21 mouse cellular contexts compared by ENCODE assay signal in the genomic region with DNA sequence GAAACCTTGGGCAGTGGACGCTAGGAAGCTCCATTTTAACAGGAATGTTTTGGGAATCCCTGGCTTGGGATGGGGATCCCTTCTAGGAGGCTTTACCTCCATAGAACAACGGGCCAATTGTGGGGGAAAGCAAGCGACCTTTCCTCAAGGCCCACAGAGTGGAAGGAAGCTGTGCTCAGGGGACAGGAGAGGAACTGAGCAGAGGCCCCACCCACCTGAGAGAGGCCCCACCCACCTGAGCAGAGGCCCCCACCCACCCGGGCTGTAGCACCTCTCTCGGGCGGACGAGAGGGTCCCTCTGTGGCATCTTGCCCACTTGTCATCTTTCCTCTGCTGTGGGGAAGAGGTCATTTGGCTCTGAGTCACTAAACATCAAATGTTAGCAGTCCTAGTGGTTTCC. TPM values are rescaled to one million over a fixed set of nuclear protein-coding genes. Genes with fewer than 3 reads are reported as not detected.
DNase-seq lines count a peak whose midpoint lies in the region; ATAC-seq and TF ChIP-seq lines count a peak whose summit lies in the region.
"Had no signal": no experiment of that assay in that cellular context is flagged by ENCODE, and none has a peak within 500 bp of the region (broad histone marks: within the 10 kb centered on the region; RNA-seq: fewer than 3 reads in every experiment).

No protein-coding gene starts in this region.

- H3K27ac ChIP-seq in lung, embryonic 15.5 days = no peak overlapping the region
- H3K27ac ChIP-seq in MEL (ENCODE audit: control insufficient read depth, low read depth, low read length) = no peak overlapping the region
- H3K27ac ChIP-seq in kidney, embryonic 16.5 days (ENCODE audit: low read length) = no peak overlapping the region
- H3K27ac ChIP-seq: heart, adult 2 months; heart, embryonic 15.5 days; hindbrain, embryonic 10.5 days; hindbrain, embryonic 14.5 days; intestine, embryonic 15.5 days had no signal

- H3K79me2 ChIP-seq in MEL (ENCODE audit: control insufficient read depth, insufficient read depth, low read length, poor library complexity) = no peaks in the 10 kb centered on the region

- no peaks in the 10 kb centered on the region for H3K36me3 ChIP-seq in lung, embryonic 15.5 days
- H3K36me3 ChIP-seq in MEL (ENCODE audit: control insufficient read depth in 1 of 2, insufficient read depth in 2 of 2, low read length in 2 of 2) = no peaks in the 10 kb centered on the region; a peak in 1 of 4 replicates
- no peaks in the 10 kb centered on the region for H3K36me3 ChIP-seq in kidney, embryonic 16.5 days (ENCODE audit: insufficient read depth, low read length)
- H3K36me3 ChIP-seq: heart, embryonic 15.5 days; hindbrain, embryonic 10.5 days; intestine, embryonic 15.5 days had no signal

- peak; percentile 24 to 55 for DNase-seq in adrenal gland, postnatal 36 days
- no peak for DNase-seq in adrenal gland, adult 18-20 months (ENCODE audit: low spot score in 2 of 2)
- DNase-seq in lung, postnatal 4 days = no peak
- peak; percentile 43 for DNase-seq in MEL (ENCODE audit: low read depth, low spot score)
- peak; percentile 28 for DNase-seq in MEL-GATA-1-ER (ENCODE audit: extremely low read depth, low read depth)
- DNase-seq: cerebellum, adult 11-12 months; cerebellum, adult 9-10 months; gastrocnemius, postnatal 10 days; heart, adult 2 months; heart, postnatal 14 days; kidney, adult 18-20 months had no signal

- no peaks in the 10 kb centered on the region for H3K27me3 ChIP-seq in lung, embryonic 15.5 days
- peaks cover 10 to 13% of the 10 kb centered on the region in 2 experiments for H3K27me3 ChIP-seq in MEL (ENCODE audit: control insufficient read depth in 1 of 2, insufficient read depth in 2 of 2, low read length in 2 of 2)
- H3K27me3 ChIP-seq in kidney, embryonic 16.5 days (ENCODE audit: insufficient read depth, low read length) = no peaks in the 10 kb centered on the region
- H3K27me3 ChIP-seq: heart, embryonic 15.5 days; intestine, embryonic 15.5 days had no signal

- H3K9ac ChIP-seq in lung, embryonic 15.5 days = no peak overlapping the region
- H3K9ac ChIP-seq in MEL (ENCODE audit: control insufficient read depth, low read depth, low read length, poor library complexity, severe bottlenecking) = no peak overlapping the region
- H3K9ac ChIP-seq in kidney, embryonic 16.5 days (replicated peaks; ENCODE audit: low read length) = no peak overlapping the region
- H3K9ac ChIP-seq: heart, embryonic 15.5 days; hindbrain, embryonic 14.5 days; intestine, embryonic 15.5 days had no signal

- peak; percentile 62; the same call in 1 of the 2 replicates for ATAC-seq in lung, embryonic 15.5 days (ENCODE audit: borderline replicate concordance, extremely low read depth, low FRiP score, low TSS enrichment)
- ATAC-seq in kidney, embryonic 16.5 days (ENCODE audit: low FRiP score, low TSS enrichment) = no peak
- ATAC-seq: activated CD4-positive, CD25-positive, alpha-beta regulatory T cell, adult 4 months; forebrain, embryonic 16.5 days; Patski had no signal

- H3K9me3 ChIP-seq in lung, embryonic 15.5 days = no peaks in the 10 kb centered on the region
- no peaks in the 10 kb centered on the region for H3K9me3 ChIP-seq in MEL (replicated peaks; ENCODE audit: insufficient read depth, low read length)
- no peaks in the 10 kb centered on the region for H3K9me3 ChIP-seq in kidney, embryonic 16.5 days (ENCODE audit: low read length)
- H3K9me3 ChIP-seq: heart, embryonic 15.5 days; hindbrain, embryonic 10.5 days; intestine, embryonic 15.5 days had no signal

- H3K4me3 ChIP-seq in lung, embryonic 15.5 days = no peak overlapping the region
- no peak overlapping the region for H3K4me3 ChIP-seq in MEL (ENCODE audit: control insufficient read depth in 1 of 2, insufficient read depth in 1 of 2, low read depth in 2 of 2, low read length in 2 of 2)
- no peak overlapping the region for H3K4me3 ChIP-seq in kidney, embryonic 16.5 days (ENCODE audit: low read length)
- H3K4me3 ChIP-seq: heart, adult 2 months; heart, embryonic 15.5 days; hindbrain, embryonic 10.5 days; intestine, embryonic 15.5 days had no signal

- no peak for TF ChIP-seq CTCF in MEL (IDR thresholded peaks at IDR 0.05 in 2 of 3, conservative IDR thresholded peaks at IDR 0.05 in 1 of 3; ENCODE audit: control insufficient read depth in 1 of 3, insufficient read depth in 1 of 3, low read depth in 2 of 3, low read length in 3 of 3, poor library complexity in 1 of 3, severe bottlenecking in 1 of 3)

- H3K4me2 ChIP-seq in lung, embryonic 15.5 days = no peak overlapping the region
- no peak overlapping the region for H3K4me2 ChIP-seq in kidney, embryonic 16.5 days (replicated peaks; ENCODE audit: low read depth, low read length)
- H3K4me2 ChIP-seq: heart, embryonic 11.5 days; heart, embryonic 15.5 days; hindbrain, embryonic 14.5 days; intestine, embryonic 15.5 days had no signal

- 25% methylated on average over 7 of the region's 7 CpGs for WGBS in lung, embryonic 15.5 days
- WGBS in kidney, embryonic 16.5 days = 43% methylated on average over 7 of the region's 7 CpGs

- no peak for TF ChIP-seq EP300 in MEL (IDR thresholded peaks at IDR 0.05; ENCODE audit: low read depth in 1 of 2, low read length in 2 of 2)

- H3K4me1 ChIP-seq in lung, embryonic 15.5 days = 0 out of 2 replicates have a peak, but pooled peaks cover 7% of the 10 kb centered on the region
- H3K4me1 ChIP-seq in MEL (ENCODE audit: control insufficient read depth in 1 of 2, insufficient read depth in 2 of 2, low read length in 2 of 2) = no peaks in the 10 kb centered on the region
- H3K4me1 ChIP-seq in kidney, embryonic 16.5 days (ENCODE audit: insufficient read depth, low read length) = no peaks in the 10 kb centered on the region
- H3K4me1 ChIP-seq: hindbrain, embryonic 10.5 days had no signal

- no peak for TF ChIP-seq POLR2A in MEL (IDR thresholded peaks at IDR 0.05; ENCODE audit: control insufficient read depth in 1 of 2, insufficient read depth in 1 of 2, low read depth in 1 of 2, low read length in 2 of 2, poor library complexity in 1 of 2)

- TF ChIP-seq RAD21 in MEL (IDR thresholded peaks at IDR 0.05; ENCODE audit: low read depth, low read length) = no peak

TF ChIP-seq in MEL, 35 proteins besides CTCF, POLR2A, EP300 and RAD21:
- no peak for TF ChIP-seq KAT2A (conservative IDR thresholded peaks at IDR 0.05; ENCODE audit: low read depth, low read length)
- TF ChIP-seq ZKSCAN1 (IDR thresholded peaks at IDR 0.05; ENCODE audit: low read depth, low read length) = no peak
- TF ChIP-seq MYB (IDR thresholded peaks at IDR 0.05; ENCODE audit: low read depth, low read length) = no peak
- TF ChIP-seq CHD2 (IDR thresholded peaks at IDR 0.05; ENCODE audit: low read length) = no peak
- no peak for TF ChIP-seq MAZ (IDR thresholded peaks at IDR 0.05; ENCODE audit: low read depth, low read length)
- no peak for TF ChIP-seq ELF1 (IDR thresholded peaks at IDR 0.05; ENCODE audit: low read depth, low read length)
- no peak for TF ChIP-seq ZNF384 (IDR thresholded peaks at IDR 0.05; ENCODE audit: low read depth, low read length)
- TF ChIP-seq JUND (IDR thresholded peaks at IDR 0.05; ENCODE audit: low read depth, low read length) = no peak
- no peak for TF ChIP-seq GABPA (IDR thresholded peaks at IDR 0.05; ENCODE audit: low read depth, low read length)
- TF ChIP-seq MAX (IDR thresholded peaks at IDR 0.05; ENCODE audit: low read length) = no peak
- TF ChIP-seq NRF1 (IDR thresholded peaks at IDR 0.05; ENCODE audit: insufficient read depth, low read depth, low read length, poor library complexity, severe bottlenecking) = no peak
- no peak for TF ChIP-seq MYC (IDR thresholded peaks at IDR 0.05; ENCODE audit: low read depth, low read length)
- no peak for TF ChIP-seq ZMIZ1 (IDR thresholded peaks at IDR 0.05; ENCODE audit: low read depth, low read length)
- no peak for TF ChIP-seq TAL1 (IDR thresholded peaks at IDR 0.05; ENCODE audit: low read length)
- TF ChIP-seq ETS1 (IDR thresholded peaks at IDR 0.05; ENCODE audit: low read depth, low read length) = no peak
- no peak for TF ChIP-seq MEF2A (IDR thresholded peaks at IDR 0.05; ENCODE audit: extremely low read depth, insufficient replicate concordance, low read depth, low read length, poor library complexity, severe bottlenecking)
- no peak for TF ChIP-seq ZC3H11A (IDR thresholded peaks at IDR 0.05; ENCODE audit: low read depth, low read length)
- no peak for TF ChIP-seq POLR2AphosphoS2 (IDR thresholded peaks at IDR 0.05; ENCODE audit: low read length)

RNA-seq across cellular contexts. Expression of gene Slc35f6, which starts 10.7 kb away (rescaled TPM):
- total RNA-seq in adrenal gland, postnatal 36 days (2021) = 10 to 100 TPM; 40.0 to 47.2 TPM
- total RNA-seq in adrenal gland, adult 18-20 months (2021) = 10 to 100 TPM; 38.7 to 43.8 TPM
- 26.1 and 28.6 TPM in 2 replicates for polyA plus RNA-seq in lung, embryonic 15.5 days (2015; fragmentation: Nextera tagmentation; extraction: Ambion mirVana)
- 15.7 and 18.0 TPM in 2 replicates for total RNA-seq in MEL (2012; rRNA removed)
- 10 to 100 TPM in 1 of 2 experiments, not detected in 1; 32.4 TPM for polyA plus RNA-seq in MEL (2012; ENCODE audit: insufficient read depth in 1 of 2, insufficient read length in 2 of 2, low read depth in 1 of 2, low replicate concordance in 2 of 2, missing spikeins in 1 of 2)
- 31.0 and 33.9 TPM in 2 replicates for polyA plus RNA-seq in kidney, embryonic 16.5 days (2015; fragmentation: Nextera tagmentation; extraction: Ambion mirVana)

RNA-seq across cellular contexts. Expression of gene Cenpa, which starts 29.6 kb away (rescaled TPM):
- total RNA-seq in adrenal gland, postnatal 36 days (2021) = 10 to 100 TPM; 10.2 to 11.9 TPM
- 1 to 10 TPM; 6.5 to 7.6 TPM for total RNA-seq in adrenal gland, adult 18-20 months (2021)
- 332 and 343 TPM in 2 replicates for polyA plus RNA-seq in lung, embryonic 15.5 days (2015; fragmentation: Nextera tagmentation; extraction: Ambion mirVana)
- total RNA-seq in MEL (2012; rRNA removed) = 341 and 345 TPM in 2 replicates
- 100 to 1,000 TPM; 100 to 566 TPM for polyA plus RNA-seq in MEL (2012; ENCODE audit: insufficient read depth in 1 of 2, insufficient read length in 2 of 2, low read depth in 1 of 2, low replicate concordance in 2 of 2, missing spikeins in 1 of 2)
- polyA plus RNA-seq in kidney, embryonic 16.5 days (2015; fragmentation: Nextera tagmentation; extraction: Ambion mirVana) = 266 and 282 TPM in 2 replicates

RNA-seq across cellular contexts. Expression of gene Kcnk3, which starts 49.0 kb away (rescaled TPM):
- 1,000 to 10,000 TPM; 1,187 to 1,472 TPM for total RNA-seq in adrenal gland, postnatal 36 days (2021)
- total RNA-seq in adrenal gland, adult 18-20 months (2021) = 1,000 to 10,000 TPM in 1 of 2 experiments, 100 to 1,000 TPM in 1; 960 to 1,436 TPM
- polyA plus RNA-seq in lung, embryonic 15.5 days (2015; fragmentation: Nextera tagmentation; extraction: Ambion mirVana) = 21.5 and 23.1 TPM in 2 replicates
- not detected in 2 replicates for total RNA-seq in MEL (2012; rRNA removed)
- not detected for polyA plus RNA-seq in MEL (2012; ENCODE audit: insufficient read depth in 1 of 2, insufficient read length in 2 of 2, low read depth in 1 of 2, low replicate concordance in 2 of 2, missing spikeins in 1 of 2)
- 2.0 and 5.5 TPM in 2 replicates for polyA plus RNA-seq in kidney, embryonic 16.5 days (2015; fragmentation: Nextera tagmentation; extraction: Ambion mirVana)
- polyA plus RNA-seq: activated CD4-positive, CD25-positive, alpha-beta regulatory T cell, adult 4 months; Patski had no signal

Comparison
In these comparisons a context has a peak if more than half of its experiments do, and no peak if none do; other contexts are left out.
1. DNase-seq: peak in adrenal gland, postnatal 36 days (2 of 2), MEL (single experiment) and MEL-GATA-1-ER (single experiment); none in adrenal gland, adult 18-20 months (0 of 2) and lung, postnatal 4 days (0 of 2).
2. RNA of gene Cenpa, which starts 29.6 kb away (total RNA-seq): 341 to 345 TPM in MEL; 10.2 to 11.9 TPM in adrenal gland, postnatal 36 days and 6.5 to 7.6 TPM in adrenal gland, adult 18-20 months; every median in the first group is over 10 times any median in the second.
3. RNA of gene Kcnk3, which starts 49.0 kb away (total RNA-seq): 1,187 to 1,472 TPM in adrenal gland, postnatal 36 days and 960 to 1,436 TPM in adrenal gland, adult 18-20 months; not detected in MEL; every median in the first group is over 100 times any median in the second.